Comparison of ENCODE assay signal across 22 mouse cellular contexts in the genomic region with DNA sequence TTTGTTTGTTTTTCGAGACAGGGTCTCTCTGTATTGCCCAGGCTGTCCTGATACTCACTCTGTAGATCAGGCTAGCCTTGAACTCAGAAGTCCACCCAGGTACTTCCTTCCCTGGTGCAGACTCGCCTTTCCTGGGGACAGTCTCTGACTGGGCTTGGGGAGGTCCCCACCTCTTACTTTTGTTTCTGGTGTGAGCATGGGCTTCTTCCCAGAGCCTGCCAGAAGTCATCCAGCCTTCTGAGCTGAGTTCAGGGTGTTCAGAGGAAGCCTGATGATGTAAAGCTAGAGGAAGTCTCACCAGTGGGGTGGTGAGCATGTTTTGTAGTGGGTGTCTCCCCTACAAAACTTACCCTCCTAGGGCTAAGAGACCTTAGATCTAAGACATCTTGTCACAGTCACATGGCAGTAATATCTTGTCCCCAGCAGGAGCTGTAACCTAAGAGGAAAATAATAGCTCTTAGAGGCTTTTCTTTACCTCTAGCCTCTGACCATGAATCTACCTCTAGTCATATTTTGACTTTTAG. TPM values are rescaled to one million over a fixed set of nuclear protein-coding genes. Genes with fewer than 3 reads are reported as not detected.
A peak's percentile ranks its signal among the peaks of the same experiment; 100 is the strongest.
DNase-seq lines count a peak whose midpoint lies in the region; ATAC-seq and TF ChIP-seq lines count a peak whose summit lies in the region.
"Had no signal": no experiment of that assay in that cellular context is flagged by ENCODE, and none has a peak within 500 bp of the region (broad histone marks: within the 10 kb centered on the region; RNA-seq: fewer than 3 reads in every experiment).

No protein-coding gene starts in this region.

- no peak for TF ChIP-seq POLR2A in thymus, adult 2 months (IDR thresholded peaks at IDR 0.05; ENCODE audit: control insufficient read depth, extremely low read depth, insufficient read depth, low read length, poor library complexity)

- 88% methylated on average over 2 of the region's 2 CpGs for WGBS in thymus, adult 2 months
- 64% methylated on average over 2 of the region's 2 CpGs for WGBS in forebrain, embryonic 16.5 days

- DNase-seq in thymus, postnatal 4 days, result peak; percentile 8
- no peak for DNase-seq in thymus, adult 2 months
- peak; percentile 64 for DNase-seq in T-cell, adult 2 months (ENCODE audit: low spot score)
- peak; percentile 60 for DNase-seq in naive thymus-derived CD4-positive, alpha-beta T cell, adult 2 months (ENCODE audit: low read depth)
- DNase-seq in urinary bladder, postnatal 36 days (ENCODE audit: low spot score in 2 of 2), result no peak
- DNase-seq: adrenal gland, adult 8-10 months; adrenal gland, postnatal 36 days; cerebellum, adult 2 months; cerebellum, postnatal 10 days; gastrocnemius, adult 2 months; gastrocnemius, postnatal 36 days; heart, adult 18-20 months; heart, postnatal 14 days had no signal

- no peaks in the 10 kb centered on the region for H3K27me3 ChIP-seq in thymus, adult 2 months (ENCODE audit: control insufficient read depth, insufficient read depth, low read length)
- H3K27me3 ChIP-seq in forebrain, embryonic 16.5 days (replicated peaks; ENCODE audit: control insufficient read depth, insufficient read depth, low read length), result no peaks in the 10 kb centered on the region
- H3K27me3 ChIP-seq: CH12.LX; forebrain, embryonic 13.5 days; heart, embryonic 15.5 days; hindbrain, embryonic 13.5 days; Patski had no signal

- no peak for TF ChIP-seq CTCF in thymus, adult 2 months (IDR thresholded peaks at IDR 0.05; ENCODE audit: borderline replicate concordance, control insufficient read depth, extremely low read depth, insufficient read depth, low read length, poor library complexity)

- H3K27ac ChIP-seq in thymus, adult 2 months (ENCODE audit: control insufficient read depth, insufficient read depth, low read length), result no peak overlapping the region
- H3K27ac ChIP-seq in forebrain, embryonic 16.5 days (ENCODE audit: low read length), result no peak overlapping the region
- H3K27ac ChIP-seq: embryonic facial prominence, embryonic 10.5 days; forebrain, embryonic 13.5 days; gastrocnemius, adult 2 months; heart, embryonic 15.5 days; hindbrain, embryonic 13.5 days; hindbrain, postnatal 0 days had no signal

- no peaks in the 10 kb centered on the region for H3K9me3 ChIP-seq in forebrain, embryonic 16.5 days (ENCODE audit: control insufficient read depth, low read length)
- H3K9me3 ChIP-seq: embryonic facial prominence, embryonic 10.5 days; forebrain, embryonic 13.5 days; heart, embryonic 15.5 days; hindbrain, embryonic 13.5 days had no signal

- H3K4me1 ChIP-seq in thymus, adult 2 months (replicated peaks; ENCODE audit: control insufficient read depth, insufficient read depth, low read length), result peaks cover 32% of the 10 kb centered on the region
- no peaks in the 10 kb centered on the region for H3K4me1 ChIP-seq in forebrain, embryonic 16.5 days (replicated peaks; ENCODE audit: control insufficient read depth, insufficient read depth, low read length)
- H3K4me1 ChIP-seq: embryonic facial prominence, embryonic 10.5 days; forebrain, embryonic 13.5 days; heart, embryonic 15.5 days; hindbrain, embryonic 13.5 days had no signal

- no peak overlapping the region for H3K4me2 ChIP-seq in forebrain, embryonic 16.5 days (ENCODE audit: low read length)
- H3K4me2 ChIP-seq: forebrain, embryonic 13.5 days; heart, embryonic 11.5 days; heart, embryonic 15.5 days; hindbrain, embryonic 13.5 days had no signal

- H3K4me3 ChIP-seq in thymus, adult 2 months (ENCODE audit: control insufficient read depth, insufficient read depth, low read length), result no peak overlapping the region
- H3K4me3 ChIP-seq in forebrain, embryonic 16.5 days (replicated peaks; ENCODE audit: low read length), result no peak overlapping the region
- H3K4me3 ChIP-seq: embryonic facial prominence, embryonic 10.5 days; forebrain, embryonic 13.5 days; gastrocnemius, adult 2 months; heart, embryonic 15.5 days; hindbrain, embryonic 13.5 days had no signal

- H3K9ac ChIP-seq in forebrain, embryonic 16.5 days (replicated peaks; ENCODE audit: low read depth, low read length), result no peak overlapping the region
- H3K9ac ChIP-seq: forebrain, embryonic 13.5 days; heart, embryonic 15.5 days; hindbrain, embryonic 13.5 days had no signal

- no peaks in the 10 kb centered on the region for H3K36me3 ChIP-seq in thymus, adult 2 months (ENCODE audit: control insufficient read depth, insufficient read depth, low read length)
- no peaks in the 10 kb centered on the region for H3K36me3 ChIP-seq in forebrain, embryonic 16.5 days (ENCODE audit: control insufficient read depth, insufficient read depth)
- H3K36me3 ChIP-seq: embryonic facial prominence, embryonic 10.5 days; heart, embryonic 15.5 days; hindbrain, embryonic 13.5 days had no signal

- ATAC-seq in forebrain, embryonic 16.5 days, result no peak
- ATAC-seq: forebrain, embryonic 13.5 days; hindbrain, postnatal 0 days; Patski had no signal

RNA-seq across cellular contexts. Expression of a gene that starts 6.4 kb away (rescaled TPM):
- 42.5 and 49.6 TPM in 2 replicates for polyA plus RNA-seq in thymus, adult 2 months (2012; rRNA removed)
- polyA plus RNA-seq in forebrain, embryonic 16.5 days (2015; fragmentation: Nextera tagmentation; extraction: Ambion mirVana), result 2.0 and 2.7 TPM in 2 replicates

RNA-seq across cellular contexts. Expression of a gene that starts 14.8 kb away (rescaled TPM):
- polyA plus RNA-seq in thymus, adult 2 months (2012; rRNA removed), result 43.0 and 64.0 TPM in 2 replicates
- polyA plus RNA-seq in forebrain, embryonic 16.5 days (2015; fragmentation: Nextera tagmentation; extraction: Ambion mirVana), result 1.2 and 1.8 TPM in 2 replicates

RNA-seq across cellular contexts. Expression of a gene that starts 22.5 kb away (rescaled TPM):
- 26.6 and 29.8 TPM in 2 replicates for polyA plus RNA-seq in thymus, adult 2 months (2012; rRNA removed)
- polyA plus RNA-seq in forebrain, embryonic 16.5 days (2015; fragmentation: Nextera tagmentation; extraction: Ambion mirVana), result 0.52 and 0.56 TPM in 2 replicates

RNA-seq across cellular contexts. Expression of a gene that starts 38.5 kb away (rescaled TPM):
- polyA plus RNA-seq in thymus, adult 2 months (2012; rRNA removed), result 72.9 and 82.4 TPM in 2 replicates
- 7.8 and 7.9 TPM in 2 replicates for polyA plus RNA-seq in forebrain, embryonic 16.5 days (2015; fragmentation: Nextera tagmentation; extraction: Ambion mirVana)
- polyA plus RNA-seq: Patski had no signal

RNA-seq across cellular contexts. Expression of a gene that starts 42.9 kb away (rescaled TPM):
- 1.5 and 1.7 TPM in 2 replicates for polyA plus RNA-seq in thymus, adult 2 months (2012; rRNA removed)
- 11.7 and 17.5 TPM in 2 replicates for polyA plus RNA-seq in forebrain, embryonic 16.5 days (2015; fragmentation: Nextera tagmentation; extraction: Ambion mirVana)

Comparison
In these comparisons a context has a peak if more than half of its experiments do, and no peak if none do; other contexts are left out.
1. DNase-seq: peak in thymus, postnatal 4 days (single experiment), T-cell, adult 2 months (single experiment) and naive thymus-derived CD4-positive, alpha-beta T cell, adult 2 months (single experiment); none in thymus, adult 2 months (single experiment) and urinary bladder, postnatal 36 days (0 of 2).
2. RNA of a gene that starts 6.4 kb away (polyA plus RNA-seq): 42.5 to 49.6 TPM in thymus, adult 2 months; 2.0 to 2.7 TPM in forebrain, embryonic 16.5 days; every median in the first group is over 10 times any median in the second.
3. RNA of a gene that starts 14.8 kb away (polyA plus RNA-seq): 43.0 to 64.0 TPM in thymus, adult 2 months; 1.2 to 1.8 TPM in forebrain, embryonic 16.5 days; every median in the first group is over 10 times any median in the second.
4. RNA of a gene that starts 22.5 kb away (polyA plus RNA-seq): 26.6 to 29.8 TPM in thymus, adult 2 months; 0.52 to 0.56 TPM in forebrain, embryonic 16.5 days; every median in the first group is over 10 times any median in the second.